In genomic region chr14:55524785-55525184, GRCm38 (mm10) we compare ENCODE assay signal across 28 mouse cellular contexts. TPM values are rescaled to one million over a fixed set of nuclear protein-coding genes. Genes with fewer than 3 reads are reported as not detected.
A peak's percentile ranks its signal among the peaks of the same experiment; 100 is the strongest.
DNase-seq lines count a peak whose midpoint lies in the region; ATAC-seq and TF ChIP-seq lines count a peak whose summit lies in the region.
"Had no signal": no experiment of that assay in that cellular context is flagged by ENCODE, and none has a peak within 500 bp of the region (broad histone marks: within the 10 kb centered on the region; RNA-seq: fewer than 3 reads in every experiment).

Nrl (minus strand) TSS chr14:55524981.

- no peak within 1 kb of the TSS for H3K27ac ChIP-seq in heart, embryonic 10.5 days
- no peak within 1 kb of the TSS for H3K27ac ChIP-seq in kidney, postnatal 0 days
- H3K27ac ChIP-seq in hindbrain, embryonic 10.5 days = no peak within 1 kb of the TSS
- no peak within 1 kb of the TSS for H3K27ac ChIP-seq in hindbrain, embryonic 11.5 days (ENCODE audit: low read depth, low read length)
- H3K27ac ChIP-seq: embryonic facial prominence, embryonic 10.5 days; embryonic facial prominence, embryonic 12.5 days; forebrain, embryonic 13.5 days; forebrain, embryonic 15.5 days had no signal

- no peak within 1 kb of the TSS for H3K4me2 ChIP-seq in kidney, postnatal 0 days (ENCODE audit: low read length)
- H3K4me2 ChIP-seq in hindbrain, embryonic 11.5 days (replicated peaks; ENCODE audit: low read depth, low read length) = no peak within 1 kb of the TSS
- H3K4me2 ChIP-seq: embryonic facial prominence, embryonic 12.5 days; forebrain, embryonic 13.5 days; forebrain, embryonic 15.5 days had no signal

- ATAC-seq in kidney, postnatal 0 days (replicated peaks; ENCODE audit: low FRiP score, low read depth) = no peak
- no peak for ATAC-seq in hindbrain, embryonic 11.5 days (ENCODE audit: low FRiP score)
- ATAC-seq: activated CD4-positive, CD25-positive, alpha-beta regulatory T cell, adult 4 months; forebrain, embryonic 13.5 days; forebrain, embryonic 15.5 days; Patski had no signal

- DNase-seq in heart, embryonic 10.5 days (ENCODE audit: low spot score) = no peak
- DNase-seq in heart, adult 8-10 months (ENCODE audit: low spot score) = no peak
- DNase-seq in kidney, postnatal 0 days (ENCODE audit: low spot score) = no peak
- DNase-seq in kidney, adult 11 months = no peak
- peak; percentile 41 for DNase-seq in retina, embryonic 14.5 days (ENCODE audit: low spot score)
- DNase-seq in retina, postnatal 7 days (ENCODE audit: low read depth, low spot score) = peak; percentile 79
- DNase-seq in hindbrain, embryonic 10.5 days (ENCODE audit: low spot score) = no peak
- DNase-seq in hindbrain, embryonic 11.5 days (ENCODE audit: low spot score) = no peak
- DNase-seq: adrenal gland, adult 8-10 months; adrenal gland, postnatal 14 days; adrenal gland, postnatal 36 days; cerebellum, adult 11-12 months; cerebellum, adult 2 months; cerebellum, adult 9-10 months; cerebellum, postnatal 10 days; cerebellum, postnatal 25 days had no signal

- 8% methylated on average over 8 of the region's 8 CpGs for WGBS in heart, embryonic 10.5 days
- 22% methylated on average over 8 of the region's 8 CpGs for WGBS in kidney, postnatal 0 days
- WGBS in hindbrain, embryonic 10.5 days = 43% methylated on average over 8 of the region's 8 CpGs
- WGBS in hindbrain, embryonic 11.5 days = 50% methylated on average over 8 of the region's 8 CpGs

- H3K27me3 ChIP-seq in heart, embryonic 10.5 days (ENCODE audit: insufficient read depth, poor library complexity, severe bottlenecking) = peaks cover 74% of the 10 kb centered on the region
- H3K27me3 ChIP-seq in kidney, postnatal 0 days (ENCODE audit: insufficient read depth, low read length) = peaks cover 15% of the 10 kb centered on the region
- peaks cover 60% of the 10 kb centered on the region for H3K27me3 ChIP-seq in hindbrain, embryonic 10.5 days (ENCODE audit: insufficient read depth, poor library complexity, severe bottlenecking)
- peaks cover 8% of the 10 kb centered on the region; the same call in 1 of the 2 replicates for H3K27me3 ChIP-seq in hindbrain, embryonic 11.5 days (ENCODE audit: control insufficient read depth, insufficient read depth, low read length)
- H3K27me3 ChIP-seq: forebrain, embryonic 15.5 days had no signal

- TF ChIP-seq CTCF in kidney, postnatal 0 days (IDR thresholded peaks at IDR 0.05; ENCODE audit: low read depth) = no peak

- 0 out of 2 replicates have a peak within 1 kb of the TSS, but pooled peaks have one; percentile 15 for H3K4me3 ChIP-seq in heart, embryonic 10.5 days
- no peak within 1 kb of the TSS for H3K4me3 ChIP-seq in kidney, postnatal 0 days (replicated peaks; ENCODE audit: low read depth, low read length)
- H3K4me3 ChIP-seq in hindbrain, embryonic 10.5 days = no peak within 1 kb of the TSS
- no peak within 1 kb of the TSS for H3K4me3 ChIP-seq in hindbrain, embryonic 11.5 days (ENCODE audit: low read depth, low read length)
- H3K4me3 ChIP-seq: embryonic facial prominence, embryonic 10.5 days; embryonic facial prominence, embryonic 12.5 days; forebrain, embryonic 13.5 days; forebrain, embryonic 15.5 days had no signal

- H3K9me3 ChIP-seq in heart, embryonic 10.5 days = no peaks in the 10 kb centered on the region
- H3K9me3 ChIP-seq in kidney, postnatal 0 days (replicated peaks; ENCODE audit: low read length) = no peaks in the 10 kb centered on the region
- H3K9me3 ChIP-seq in hindbrain, embryonic 10.5 days = no peaks in the 10 kb centered on the region
- H3K9me3 ChIP-seq in hindbrain, embryonic 11.5 days (ENCODE audit: control insufficient read depth, low read length) = no peaks in the 10 kb centered on the region
- H3K9me3 ChIP-seq: embryonic facial prominence, embryonic 10.5 days; embryonic facial prominence, embryonic 12.5 days; forebrain, embryonic 13.5 days; forebrain, embryonic 15.5 days had no signal

- H3K9ac ChIP-seq in kidney, postnatal 0 days (ENCODE audit: low read depth, low read length) = 0 out of 2 replicates have a peak within 1 kb of the TSS, but pooled peaks have one; percentile 2
- no peak within 1 kb of the TSS for H3K9ac ChIP-seq in hindbrain, embryonic 11.5 days (ENCODE audit: low read depth, low read length)
- H3K9ac ChIP-seq: embryonic facial prominence, embryonic 12.5 days; forebrain, embryonic 13.5 days; forebrain, embryonic 15.5 days had no signal

- H3K4me1 ChIP-seq in heart, embryonic 10.5 days = peaks cover 24% of the 10 kb centered on the region
- H3K4me1 ChIP-seq in kidney, postnatal 0 days (replicated peaks; ENCODE audit: insufficient read depth, low read length) = no peaks in the 10 kb centered on the region
- peaks cover 16% of the 10 kb centered on the region for H3K4me1 ChIP-seq in hindbrain, embryonic 10.5 days (replicated peaks)
- no peaks in the 10 kb centered on the region for H3K4me1 ChIP-seq in hindbrain, embryonic 11.5 days (replicated peaks; ENCODE audit: control insufficient read depth, insufficient read depth, low read length)

- H3K36me3 ChIP-seq in heart, embryonic 10.5 days = no peaks in the 10 kb centered on the region
- no peaks in the 10 kb centered on the region for H3K36me3 ChIP-seq in kidney, postnatal 0 days (ENCODE audit: insufficient read depth, low read length)
- H3K36me3 ChIP-seq in hindbrain, embryonic 10.5 days = no peaks in the 10 kb centered on the region
- no peaks in the 10 kb centered on the region for H3K36me3 ChIP-seq in hindbrain, embryonic 11.5 days (ENCODE audit: control insufficient read depth, insufficient read depth, low read length)
- H3K36me3 ChIP-seq: embryonic facial prominence, embryonic 10.5 days; embryonic facial prominence, embryonic 12.5 days; forebrain, embryonic 15.5 days had no signal

RNA-seq across cellular contexts. Expression of gene Nrl, which starts in this region (rescaled TPM):
- polyA plus RNA-seq in heart, embryonic 10.5 days (2016; fragmentation: Nextera tagmentation; extraction: Ambion mirVana) = not detected in 2 replicates
- total RNA-seq in heart, adult 8-10 months (2022) = not detected
- polyA plus RNA-seq in kidney, postnatal 0 days (2015; fragmentation: Nextera tagmentation; extraction: Ambion mirVana) = not detected in 2 replicates
- polyA plus RNA-seq in hindbrain, embryonic 10.5 days (2016; fragmentation: Nextera tagmentation; extraction: Ambion mirVana) = not detected in 2 replicates
- 0.15 and 0.20 TPM in 2 replicates for polyA plus RNA-seq in hindbrain, embryonic 11.5 days (2014; fragmentation: Nextera tagmentation; extraction: Ambion mirVana)
- total RNA-seq: adrenal gland, adult 18-20 months; adrenal gland, adult 8-10 months; adrenal gland, postnatal 14 days; adrenal gland, postnatal 36 days; ES-E14; MEL had no signal
- polyA plus RNA-seq: C2C12; embryonic facial prominence, embryonic 10.5 days; embryonic facial prominence, embryonic 12.5 days; embryonic facial prominence, embryonic 14.5 days; forebrain, embryonic 11.5 days; forebrain, embryonic 13.5 days; Patski had no signal

Comparison
In these comparisons a context has a peak if more than half of its experiments do, and no peak if none do; other contexts are left out.
1. DNase-seq: peak in retina, embryonic 14.5 days (single experiment) and retina, postnatal 7 days (single experiment); none in heart, embryonic 10.5 days (single experiment), heart, adult 8-10 months (single experiment), kidney, postnatal 0 days (single experiment), kidney, adult 11 months (single experiment), hindbrain, embryonic 10.5 days (single experiment) and hindbrain, embryonic 11.5 days (single experiment).